Mouse (Mus musculus) stomach, embryonic 15.5 days (tissue): ENCODE measurements around the gene Xirp2. TPM values are rescaled to one million over a fixed set of nuclear protein-coding genes. Genes with fewer than 3 reads are reported as not detected.

Source experiments
- ATAC-seq: fragments of 200-750 bp; cut with Nextera tagmentation; 2 replicates; pipeline ENCODE4 v1.8.0; 2017; ENCODE audit warnings: low read depth, moderate number of reproducible peaks, moderate TSS enrichment; ENCODE audit not compliant: insufficient read depth, low FRiP score
- H3K27ac ChIP-seq: fragments of 300-500 bp; sonication (generic); 2 replicates; pipeline ENCODE4 v1.5.1; 2015; ENCODE audit warnings: mild to moderate bottlenecking, inconsistent platforms
- H3K27me3 ChIP-seq: fragments of 300-500 bp; sonication (generic); replicated peaks from 2 replicates; pipeline ENCODE4 v1.6.1; 2015; ENCODE audit warnings: inconsistent platforms
- H3K36me3 ChIP-seq: fragments of 300-500 bp; sonication (generic); 2 replicates; pipeline ENCODE4 v1.6.1; 2015; ENCODE audit warnings: inconsistent platforms
- H3K4me1 ChIP-seq: fragments of 300-500 bp; sonication (generic); 2 replicates; pipeline ENCODE4 v1.6.1; 2015; ENCODE audit warnings: inconsistent platforms
- H3K4me2 ChIP-seq: fragments of 300-500 bp; sonication (generic); 2 replicates; pipeline ENCODE4 v1.6.1; 2015; ENCODE audit warnings: mild to moderate bottlenecking, inconsistent platforms
- H3K4me3 ChIP-seq: fragments of 300-500 bp; sonication (generic); replicated peaks from 2 replicates; pipeline ENCODE4 v1.5.1; 2015; ENCODE audit warnings: inconsistent platforms
- H3K9ac ChIP-seq: fragments of 300-500 bp; sonication (generic); 2 replicates; pipeline ENCODE4 v1.6.1; 2015; ENCODE audit warnings: inconsistent platforms
- H3K9me3 ChIP-seq: fragments of 300-500 bp; sonication (generic); 2 replicates; pipeline ENCODE4 v1.6.1; 2016; ENCODE audit warnings: inconsistent platforms
- WGBS: fragments of 180-500 bp; shearing (Covaris S2); methylation state at CpG from one replicate; pipeline ENCODE4 v1.1.7; 2015; 5-methylcytosine and 5-hydroxymethylcytosine counted together
- polyA plus RNA-seq: library from polyadenylated mRNA; unstranded; fragments of >200 nt; fragmentation: Nextera tagmentation; extraction: Ambion mirVana; gene quantifications from 2 replicates; pipeline ENCODE4 v1.2.1, GENCODE M21; 2015

Gene Xirp2
- polyA plus RNA-seq, 1 experiment from 2014 or later = not detected

- under 1% methylated on average over 77 of the region's 83 CpGs for WGBS
- ATAC-seq = peak; percentile 95
- no peaks in the 10 kb centered on the region for H3K9me3 ChIP-seq
- peak within 1 kb of the TSS; percentile 43 for H3K9ac ChIP-seq
- peak within 1 kb of the TSS; percentile 28 for H3K27ac ChIP-seq
- H3K36me3 ChIP-seq = no peaks in the 10 kb centered on the region
- H3K27me3 ChIP-seq = peaks cover 5% of the 10 kb centered on the region; the same call in 1 of the 2 replicates
- H3K4me3 ChIP-seq = peak within 1 kb of the TSS; percentile 67
- peak within 1 kb of the TSS; percentile 96 for H3K4me2 ChIP-seq
- H3K4me1 ChIP-seq = peaks cover 9% of the 10 kb centered on the region; the same call in 1 of the 2 replicates
Measured at GRCm38 (mm10) chr2:67565480-67566331, 119.9 kb downstream of the Xirp2 start, which contains the start of gene B3galt1. Gene B3galt1, plus strand, starts transcription at chr2:67565871.

- H3K27ac ChIP-seq = no peak overlapping the region
- WGBS = under 1% methylated on average over 12 of the region's 12 CpGs
- no peak overlapping the region for H3K9ac ChIP-seq
- H3K9me3 ChIP-seq = no peaks in the 10 kb centered on the region
- H3K27me3 ChIP-seq = peaks cover 5% of the 10 kb centered on the region; the same call in 1 of the 2 replicates
- H3K4me2 ChIP-seq = peak overlapping the region; percentile 96
- peaks cover 9% of the 10 kb centered on the region; the same call in 1 of the 2 replicates for H3K4me1 ChIP-seq
- no peaks in the 10 kb centered on the region for H3K36me3 ChIP-seq
- ATAC-seq = no peak
- H3K4me3 ChIP-seq = peak overlapping the region; percentile 67
Measured at GRCm38 (mm10) chr2:67566566-67566965, 120.8 kb downstream of the Xirp2 start.

DNA sequence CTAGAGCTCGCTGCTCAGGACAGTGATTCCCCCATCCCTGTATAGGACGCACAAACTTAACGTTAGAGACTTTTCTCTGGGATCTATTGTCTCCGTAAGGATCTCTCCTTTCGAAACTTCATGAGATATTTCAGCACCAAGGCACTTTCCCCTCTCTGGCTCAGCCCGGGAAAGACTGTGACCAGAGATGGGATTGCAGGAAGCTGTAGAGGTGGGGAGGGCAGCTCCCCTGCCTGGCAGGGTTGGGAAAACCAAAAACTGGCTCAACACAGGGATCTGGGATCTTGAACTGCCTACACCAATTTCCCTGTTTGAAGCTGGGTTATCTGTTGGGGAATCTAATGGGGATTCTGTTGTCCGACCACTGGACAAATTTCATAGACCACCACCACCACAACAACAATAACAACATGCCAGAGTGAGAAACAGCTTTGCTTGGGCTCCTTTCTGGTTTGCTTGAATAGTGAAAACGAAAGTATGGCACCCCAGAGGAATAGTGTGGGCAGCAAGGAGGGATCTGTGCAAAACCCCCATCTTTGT is 121.4 kb downstream of the Xirp2 start:
- H3K9ac ChIP-seq = no peak overlapping the region
- H3K4me1 ChIP-seq = peaks cover 9% of the 10 kb centered on the region; the same call in 1 of the 2 replicates
- ATAC-seq = no peak
- H3K27me3 ChIP-seq = peaks cover 5% of the 10 kb centered on the region; the same call in 1 of the 2 replicates
- H3K27ac ChIP-seq = no peak overlapping the region
- H3K9me3 ChIP-seq = no peaks in the 10 kb centered on the region
- H3K36me3 ChIP-seq = no peaks in the 10 kb centered on the region
- peak overlapping the region; percentile 67 for H3K4me3 ChIP-seq
- H3K4me2 ChIP-seq = peak overlapping the region; percentile 96
- 19% methylated on average over 8 of the region's 8 CpGs for WGBS

Other genes with a start within 250 kb of the Xirp2 start
- not detected in 2 replicates for gene Gm21830, start 32.3 kb upstream of the Xirp2 start, polyA plus RNA-seq
- gene Gm26727, start 12.8 kb upstream of the Xirp2 start, polyA plus RNA-seq = not detected in 2 replicates
- gene B3galt1, start 119.9 kb downstream of the Xirp2 start, polyA plus RNA-seq = 5.6 and 6.5 TPM in 2 replicates